Mouse (Mus musculus): ENCODE results near the gene Rnf10. TPM values are rescaled to one million over a fixed set of nuclear protein-coding genes. Genes with fewer than 3 reads are reported as not detected.
"Not testable (repeated sequence)": the region's sequence is repeated elsewhere in the genome, so short reads cannot be mapped to it uniquely, and the experiment has no call there.

Rnf10 gene
- 127 and 382 TPM in 2 replicates for polyA plus RNA-seq (2012; ENCODE audit: insufficient read depth, low replicate concordance)

DNA sequence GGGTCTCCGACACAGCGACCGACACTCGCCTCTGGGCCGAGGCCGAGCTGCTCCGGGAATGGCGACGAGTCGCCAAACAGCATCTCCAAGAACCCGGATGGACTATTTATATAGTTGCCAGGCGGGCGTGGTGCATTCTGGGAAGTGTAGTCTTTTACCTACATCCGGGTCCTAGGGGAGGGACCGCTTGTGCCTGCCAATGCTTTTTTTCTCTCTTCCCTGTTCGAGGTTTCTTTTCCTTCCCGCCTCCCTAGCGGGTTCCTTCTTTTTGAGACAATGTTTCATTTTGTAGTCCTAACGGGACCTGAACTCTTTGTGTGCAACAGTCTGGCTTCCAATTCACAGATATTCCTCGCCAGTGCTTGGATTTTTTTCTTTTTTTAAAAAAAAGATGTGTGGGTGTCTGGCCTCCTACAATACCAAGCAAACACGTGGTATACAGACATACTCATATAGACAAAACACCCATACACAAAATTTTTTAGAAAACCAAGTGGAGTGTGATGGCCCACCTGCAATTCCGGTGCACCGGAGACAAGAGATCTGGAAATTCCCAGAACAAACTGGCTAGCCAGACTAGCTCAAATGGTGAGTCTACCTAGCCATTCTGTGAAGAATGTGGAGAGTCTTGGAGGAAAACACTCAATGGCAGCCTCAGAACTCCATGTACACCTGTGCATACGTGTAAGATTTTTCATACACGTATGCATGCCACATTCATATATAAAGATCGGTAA, at the start of gene Rnf10:
Rnf10 (minus strand) TSS at position 87 of the 737 bp plus-strand sequence.
- no peak for TF ChIP-seq FLI1 (IDR thresholded peaks at IDR 0.05; ENCODE audit: low read length)
- TF ChIP-seq GATA1 (IDR thresholded peaks at IDR 0.05; ENCODE audit: borderline replicate concordance, low read length) = no peak
- Histone ChIP-seq H3K4me3 (replicated peaks) (peak within 1 kb of the TSS; percentile 97), H3K9me3 (no peaks in the 10 kb centered on the region), H3K36me3 (replicated peaks; ENCODE audit: low read length) (peaks cover 31% of the 10 kb centered on the region), H3K27me3 (replicated peaks) (no peaks in the 10 kb centered on the region), H3K4me1 (peaks cover 64% of the 10 kb centered on the region)

DNA sequence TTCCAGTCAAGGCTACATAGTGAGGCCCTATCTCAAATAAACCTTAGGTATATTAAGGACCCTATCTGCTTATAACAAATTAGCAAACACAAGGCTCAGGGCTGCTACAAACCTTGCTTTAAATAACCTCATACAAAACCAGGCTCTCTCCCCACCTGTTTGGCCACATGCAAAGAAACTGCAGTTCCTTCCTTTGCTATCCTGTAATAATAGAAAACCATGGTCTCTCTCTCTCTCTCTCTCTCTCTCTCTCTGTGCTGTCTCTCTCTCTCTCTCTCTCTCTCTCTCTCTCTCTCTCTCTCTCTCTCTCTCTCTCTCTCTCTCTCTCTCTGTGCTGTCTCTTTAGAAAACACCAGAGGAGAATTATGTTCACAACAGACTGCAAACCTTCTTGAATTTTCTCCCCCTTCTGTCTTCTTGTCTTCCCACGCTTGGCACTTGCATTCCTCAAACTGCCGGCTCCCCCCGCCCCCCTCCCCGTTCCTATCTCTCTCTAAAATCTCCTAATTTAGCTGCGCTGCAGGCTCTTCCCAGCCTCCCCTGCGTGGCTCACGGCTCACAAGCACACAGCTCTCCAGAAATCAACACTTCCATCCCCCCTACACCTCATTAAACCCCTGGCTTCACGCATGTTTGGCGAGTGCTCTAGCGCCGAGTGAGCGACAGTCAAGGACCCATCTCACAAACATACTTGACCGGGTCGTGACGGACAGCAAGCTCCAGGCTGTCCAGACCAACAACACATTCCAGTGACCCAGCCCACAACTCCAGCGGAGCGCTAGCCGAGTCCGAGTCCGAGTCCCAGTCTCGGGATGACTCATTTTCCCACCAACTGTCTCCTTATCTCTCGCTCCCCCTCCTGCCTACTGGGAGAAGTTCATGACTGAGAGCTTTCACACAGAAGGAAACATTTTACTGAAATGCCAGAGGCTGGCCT, 46.6 kb upstream of the Rnf10 start:
- Histone ChIP-seq H3K36me3 (replicated peaks; ENCODE audit: low read length) (no peaks in the 10 kb centered on the region), H3K4me1 (peaks cover 35% of the 10 kb centered on the region), H3K9me3 (no peaks in the 10 kb centered on the region), H3K4me3 (replicated peaks) (peak overlapping the region; percentile 93), H3K27me3 (replicated peaks) (no peaks in the 10 kb centered on the region)
- TF ChIP-seq FLI1 (IDR thresholded peaks at IDR 0.05; ENCODE audit: low read length) (no peak), GATA1 (IDR thresholded peaks at IDR 0.05; ENCODE audit: borderline replicate concordance, low read length) (no peak; the same call in 2 of the 3 replicates)

DNA sequence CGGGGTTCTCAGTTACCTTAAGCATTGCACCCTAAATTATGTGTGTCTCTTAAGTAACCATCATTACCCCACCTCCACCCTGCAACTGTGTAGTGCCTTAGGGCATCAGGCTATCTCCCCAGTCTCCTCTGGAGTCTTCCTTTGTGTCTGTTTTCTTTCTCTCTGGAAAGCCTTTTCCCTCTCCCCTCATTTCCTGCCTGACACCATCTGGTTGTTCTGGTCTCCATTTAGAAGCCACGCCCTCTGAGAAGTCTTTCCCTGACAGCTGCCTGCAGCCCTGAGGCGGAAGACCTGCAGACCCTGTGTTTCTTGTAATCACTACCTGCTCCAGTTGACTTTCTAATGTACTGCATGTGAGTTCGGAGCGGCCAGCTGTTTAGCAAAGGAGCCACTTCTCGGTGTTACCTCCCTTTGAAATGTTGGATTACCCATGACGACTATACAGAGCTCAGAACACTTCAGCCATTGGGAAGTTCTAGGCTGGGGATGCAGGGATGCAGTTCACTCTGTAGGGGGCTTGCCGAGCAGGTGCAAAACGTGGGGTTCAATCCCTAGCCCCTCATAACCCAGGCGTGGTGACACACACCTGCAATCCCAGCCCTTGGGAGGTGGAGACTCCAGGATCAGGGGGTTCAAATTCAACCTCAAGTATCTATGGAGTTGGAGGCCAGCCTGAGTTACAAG, 45.1 kb upstream of the Rnf10 start:
- Histone ChIP-seq H3K9me3 (no peaks in the 10 kb centered on the region), H3K36me3 (replicated peaks; ENCODE audit: low read length) (no peaks in the 10 kb centered on the region), H3K4me3 (replicated peaks) (peak overlapping the region; percentile 35), H3K27me3 (replicated peaks) (no peaks in the 10 kb centered on the region), H3K4me1 (peaks cover 47% of the 10 kb centered on the region)
- no peak for TF ChIP-seq GATA1 (IDR thresholded peaks at IDR 0.05; ENCODE audit: borderline replicate concordance, low read length)

DNA sequence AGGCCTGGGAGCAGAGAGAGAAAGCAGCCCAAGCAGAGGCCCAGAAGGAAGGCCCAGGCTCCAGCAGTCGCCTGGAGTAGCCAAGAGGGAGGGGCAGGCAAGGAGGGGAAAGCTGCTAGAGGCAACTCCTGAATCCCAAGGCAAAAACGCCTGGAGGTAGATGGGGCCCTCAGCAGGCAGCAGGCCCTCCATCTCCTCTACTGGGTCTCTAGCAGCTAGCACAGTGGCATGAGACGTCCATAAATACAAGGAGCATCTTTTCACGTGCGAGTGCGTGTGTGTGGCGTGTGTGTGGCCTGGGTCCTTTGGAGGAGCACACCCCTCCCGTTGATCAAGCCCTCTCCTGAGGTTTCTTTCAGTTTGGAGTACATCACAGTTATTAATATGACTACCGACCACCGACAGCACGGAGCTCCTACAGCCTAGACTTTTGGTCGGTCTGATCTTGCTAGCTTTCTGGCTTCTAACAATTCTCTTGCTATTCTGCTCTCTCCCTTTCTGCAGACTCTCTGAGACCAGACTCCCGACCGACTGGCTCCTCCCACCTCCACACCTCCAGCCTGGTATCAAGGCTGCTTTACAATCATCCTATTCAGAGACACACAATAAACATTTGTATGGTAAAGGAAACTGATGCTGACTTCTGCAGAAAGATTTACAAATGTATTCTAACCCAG, 44.4 kb upstream of the Rnf10 start:
- Histone ChIP-seq H3K9me3 (no peaks in the 10 kb centered on the region), H3K4me3 (replicated peaks) (no peak overlapping the region), H3K36me3 (replicated peaks; ENCODE audit: low read length) (no peaks in the 10 kb centered on the region), H3K27me3 (replicated peaks) (no peaks in the 10 kb centered on the region), H3K4me1 (peaks cover 54% of the 10 kb centered on the region)
- no peak for TF ChIP-seq GATA1 (IDR thresholded peaks at IDR 0.05; ENCODE audit: borderline replicate concordance, low read length)
- no peak for TF ChIP-seq FLI1 (IDR thresholded peaks at IDR 0.05; ENCODE audit: low read length)

DNA sequence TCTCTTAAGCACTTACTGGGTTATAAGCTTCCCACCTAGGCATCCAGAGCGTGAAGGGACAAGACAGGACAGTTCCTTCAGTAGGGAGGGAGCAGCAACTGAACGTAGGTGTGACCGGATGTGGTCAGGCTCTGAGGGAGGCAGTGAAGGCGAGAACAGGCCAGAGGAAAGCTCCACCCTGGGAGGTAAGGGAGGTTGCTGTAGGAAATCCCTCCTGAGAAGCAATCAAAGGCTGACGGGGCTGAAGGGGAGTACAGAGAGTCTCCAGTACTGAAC, 40.9 kb upstream of the Rnf10 start:
- peaks cover 6% of the 10 kb centered on the region for H3K27me3 ChIP-seq (replicated peaks)
- H3K9me3 ChIP-seq = no peaks in the 10 kb centered on the region
- no peak overlapping the region for H3K4me3 ChIP-seq (replicated peaks)
- peaks cover 42% of the 10 kb centered on the region for H3K4me1 ChIP-seq
- TF ChIP-seq FLI1 (IDR thresholded peaks at IDR 0.05; ENCODE audit: low read length) = no peak
- TF ChIP-seq GATA1 (IDR thresholded peaks at IDR 0.05; ENCODE audit: borderline replicate concordance, low read length) = no peak
- H3K36me3 ChIP-seq (replicated peaks; ENCODE audit: low read length) = no peaks in the 10 kb centered on the region

DNA sequence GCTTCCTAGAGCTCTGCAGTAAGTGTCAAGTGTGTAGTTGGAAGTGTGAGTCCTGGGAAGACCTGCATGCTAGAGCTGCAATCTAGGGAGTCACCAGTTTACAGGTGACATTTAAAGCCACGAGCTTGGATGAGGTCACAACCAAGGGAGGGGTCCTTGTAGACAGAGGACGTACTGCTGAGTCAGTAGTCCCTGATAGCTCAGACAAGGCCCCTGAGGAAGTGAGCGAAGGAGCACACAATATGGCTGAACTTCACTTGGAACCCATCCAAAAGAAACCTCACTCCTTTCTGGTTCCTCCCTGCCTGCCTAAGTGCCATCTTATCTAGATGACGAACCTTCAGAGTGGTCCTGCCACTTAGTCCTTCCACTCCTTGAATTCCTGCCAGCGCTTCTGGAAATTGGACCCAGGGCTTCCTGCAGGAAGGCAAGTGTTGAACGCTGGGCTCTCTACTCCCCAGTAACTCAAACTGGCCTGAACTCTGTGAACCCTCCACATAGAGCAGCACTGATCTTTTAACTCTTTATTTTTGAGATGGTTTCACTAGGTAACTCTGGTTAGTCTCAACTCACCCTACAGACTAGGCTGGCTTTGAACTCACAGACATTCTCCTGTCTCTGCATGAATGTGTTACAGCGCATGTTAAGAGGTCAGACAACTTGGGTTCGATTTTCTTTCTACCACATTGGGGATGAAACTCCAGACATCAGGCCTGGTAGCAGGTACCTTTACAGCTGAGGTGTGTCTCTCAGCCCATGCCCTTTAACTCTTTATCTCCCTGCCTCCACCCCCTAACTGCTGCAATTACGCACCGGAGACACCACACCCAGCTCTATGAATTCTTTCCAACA, 40.3 kb upstream of the Rnf10 start:
- peaks cover 3% of the 10 kb centered on the region for H3K36me3 ChIP-seq (replicated peaks; ENCODE audit: low read length)
- H3K4me1 ChIP-seq = peaks cover 37% of the 10 kb centered on the region
- no peak overlapping the region for H3K4me3 ChIP-seq (replicated peaks)
- TF ChIP-seq FLI1 (IDR thresholded peaks at IDR 0.05; ENCODE audit: low read length) (no peak), GATA1 (IDR thresholded peaks at IDR 0.05; ENCODE audit: borderline replicate concordance, low read length) (no peak)
- H3K27me3 ChIP-seq (replicated peaks) = peaks cover 7% of the 10 kb centered on the region
- no peaks in the 10 kb centered on the region for H3K9me3 ChIP-seq

DNA sequence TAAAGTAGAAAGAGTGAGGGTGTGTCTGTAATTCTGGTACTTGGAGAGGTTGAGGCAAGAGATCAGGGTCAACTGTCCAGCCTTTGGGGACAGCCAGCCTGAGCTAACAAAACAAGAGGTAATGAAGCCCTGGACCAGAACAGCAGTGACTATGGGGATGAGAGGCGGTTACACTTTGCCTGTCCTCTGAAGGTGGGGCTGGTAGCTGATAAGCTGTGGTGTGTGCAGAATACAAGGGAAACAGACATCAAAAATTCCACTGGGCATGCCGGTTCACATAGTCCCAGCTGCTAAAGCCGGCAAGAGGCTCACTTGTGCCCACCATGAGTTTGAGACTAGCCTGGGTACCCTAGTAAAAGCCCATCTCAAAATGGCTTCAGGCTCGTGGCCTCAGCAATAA, 39.7 kb upstream of the Rnf10 start:
- H3K27me3 ChIP-seq (replicated peaks) = peaks cover 7% of the 10 kb centered on the region
- H3K4me1 ChIP-seq = peaks cover 30% of the 10 kb centered on the region
- peaks cover 3% of the 10 kb centered on the region for H3K36me3 ChIP-seq (replicated peaks; ENCODE audit: low read length)
- TF ChIP-seq GATA1 (IDR thresholded peaks at IDR 0.05; ENCODE audit: borderline replicate concordance, low read length) (no peak), FLI1 (IDR thresholded peaks at IDR 0.05; ENCODE audit: low read length) (no peak)
- no peak overlapping the region for H3K4me3 ChIP-seq (replicated peaks)
- H3K9me3 ChIP-seq = no peaks in the 10 kb centered on the region

DNA sequence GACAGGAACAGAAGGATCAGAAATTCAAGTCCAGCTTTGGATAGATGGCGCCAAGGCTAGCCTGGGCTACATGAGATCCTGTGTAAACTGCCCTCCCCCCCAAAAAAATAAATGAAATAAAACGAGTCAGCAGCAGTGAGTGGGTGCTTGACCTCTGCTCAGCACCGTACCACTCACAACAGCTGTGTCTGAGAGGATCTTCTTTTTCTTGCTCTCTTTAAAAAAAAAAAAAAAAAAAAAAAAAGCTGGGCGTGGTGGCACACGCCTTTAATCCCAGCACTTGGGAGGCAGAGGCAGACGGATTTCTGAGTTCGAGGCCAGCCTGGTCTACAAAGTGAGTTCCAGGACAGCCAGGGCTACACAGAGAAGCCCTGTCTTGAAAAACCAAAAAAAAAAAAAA, 29.5 kb upstream of the Rnf10 start:
- not testable (repeated sequence) for H3K4me3 ChIP-seq (replicated peaks); H3K9me3 ChIP-seq; H3K27me3 ChIP-seq (replicated peaks)
- Histone ChIP-seq H3K36me3 (replicated peaks; ENCODE audit: low read length) (peaks cover 25% of the 10 kb centered on the region), H3K4me1 (peaks cover 33% of the 10 kb centered on the region)

DNA sequence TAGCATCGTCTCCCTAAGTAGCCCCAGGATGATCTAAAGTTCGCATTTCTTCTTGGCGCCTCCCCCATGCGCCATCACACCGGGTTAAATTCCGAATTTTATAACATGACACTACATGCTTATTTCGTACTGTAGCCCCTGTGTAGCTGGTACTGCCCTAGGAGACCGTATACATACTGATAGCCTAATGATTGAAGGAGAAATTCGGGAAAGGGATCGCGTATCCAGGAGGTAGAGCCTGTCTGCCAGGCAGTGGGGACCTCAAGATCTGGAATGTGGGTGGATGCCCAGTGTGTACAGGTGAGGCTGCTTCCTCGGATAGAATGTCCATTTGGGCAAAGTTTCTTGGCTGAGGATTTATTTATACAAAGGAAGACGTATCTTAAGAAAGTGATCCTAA, 28.9 kb upstream of the Rnf10 start:
- peak overlapping the region; percentile 97 for H3K4me3 ChIP-seq (replicated peaks)
- TF ChIP-seq GATA1 (IDR thresholded peaks at IDR 0.05; ENCODE audit: borderline replicate concordance, low read length) = no peak
- TF ChIP-seq FLI1 (IDR thresholded peaks at IDR 0.05; ENCODE audit: low read length) = no peak
- H3K9me3 ChIP-seq = 0 out of 2 replicates have a peak, but pooled peaks cover 2% of the 10 kb centered on the region
- H3K27me3 ChIP-seq (replicated peaks) = no peaks in the 10 kb centered on the region
- peaks cover 31% of the 10 kb centered on the region for H3K36me3 ChIP-seq (replicated peaks; ENCODE audit: low read length)
- peaks cover 33% of the 10 kb centered on the region for H3K4me1 ChIP-seq
